Mouse (Mus musculus): ENCODE data around the gene Col17a1.

- no peak for TF ChIP-seq CTCF (IDR thresholded peaks at IDR 0.05; ENCODE audit: borderline replicate concordance, insufficient read depth, low read length)
- no peak for TF ChIP-seq POLR2A (IDR thresholded peaks at IDR 0.05; ENCODE audit: low read depth, low read length)
Measured at GRCm38 (mm10) chr19:47719147-47719546, 27.3 kb upstream of the Col17a1 start.
